Mouse (Mus musculus) fat pad, adult 2 months (tissue): ENCODE results near the gene Gm21981.
"Not testable (repeated sequence)": the region's sequence is repeated elsewhere in the genome, so short reads cannot be mapped to it uniquely, and the experiment has no call there.

ENCODE experiments used
- DNase-seq: peaks from one replicate; pipeline ENCODE4 v3.0.0-alpha.2; 2011; ENCODE audit warnings: low read depth, low spot score; ENCODE audit errors: extremely low read depth

The Gm21981 gene

GRCm38 (mm10) chr17:47669166-47669565, 25.1 kb downstream of the Gm21981 start:
- no peak for DNase-seq

GRCm38 (mm10) chr17:47664474-47664873, 29.8 kb downstream of the Gm21981 start:
- DNase-seq, result no peak

- no peak for DNase-seq
These were observed 31.1 kb downstream of the Gm21981 start for GRCm38 (mm10) chr17:47663009-47663713.

- DNase-seq, result no peak
These were observed 35.5 kb downstream of the Gm21981 start for GRCm38 (mm10) chr17:47658741-47659243.

GRCm38 (mm10) chr17:47657901-47658300, 36.4 kb downstream of the Gm21981 start:
- DNase-seq, result no peak

GRCm38 (mm10) chr17:47655697-47656096, 38.6 kb downstream of the Gm21981 start:
- DNase-seq, result no peak

GRCm38 (mm10) chr17:47654346-47654745, 39.9 kb downstream of the Gm21981 start:
- not testable (repeated sequence) for DNase-seq

GRCm38 (mm10) chr17:47651953-47652352, 42.3 kb downstream of the Gm21981 start:
- no peak for DNase-seq

- no peak for DNase-seq
These were observed 45.3 kb downstream of the Gm21981 start for GRCm38 (mm10) chr17:47648966-47649365.

- DNase-seq, result no peak
These were observed 47.6 kb downstream of the Gm21981 start for GRCm38 (mm10) chr17:47646683-47647082.

GRCm38 (mm10) chr17:47642992-47643391, 51.3 kb downstream of the Gm21981 start:
- no peak for DNase-seq
